Mouse (Mus musculus) cortical plate, adult 2 months (tissue): ENCODE results near the gene Selenon.

Experiments
- CTCF ChIP-seq: fragments of 200-500 bp; IDR thresholded peaks from 2 replicates; pipeline ENCODE4 v1.5.1; 2011; ENCODE audit warnings: mild to moderate bottlenecking, control low read depth, low read length; ENCODE audit not compliant: insufficient read depth; ENCODE audit errors: extremely low read depth
- POLR2A ChIP-seq: fragments of 200-500 bp; IDR thresholded peaks from 2 replicates; pipeline ENCODE4 v1.6.1; 2011; ENCODE audit warnings: mild to moderate bottlenecking, low read length, control low read depth; ENCODE audit not compliant: insufficient read depth; ENCODE audit errors: extremely low read depth

DNA sequence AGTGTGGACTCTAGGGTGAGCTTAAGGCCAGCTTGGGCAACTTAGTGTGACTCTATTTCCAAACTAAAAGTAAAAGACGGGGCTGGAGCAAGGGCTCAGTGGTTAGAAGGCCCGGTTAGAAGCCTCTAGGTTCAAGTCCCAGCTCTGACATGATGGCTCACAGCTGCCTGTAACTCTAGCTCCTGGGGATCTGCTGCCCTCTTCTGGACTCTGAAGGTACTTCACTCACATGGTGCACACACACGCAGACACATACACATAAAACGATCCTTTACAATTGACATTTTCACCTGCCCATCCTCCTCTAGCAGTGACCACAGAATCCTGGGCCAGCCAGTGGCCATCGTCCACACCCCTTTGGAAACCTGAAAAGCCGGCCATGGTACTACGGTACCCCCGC lies 2.1 kb downstream of the Selenon start:
- TF ChIP-seq CTCF = 0 out of 2 replicates have a peak, but pooled peaks have one; percentile 3
- no peak for TF ChIP-seq POLR2A
